9 mouse cellular contexts compared by ENCODE assay signal in the genomic region with DNA sequence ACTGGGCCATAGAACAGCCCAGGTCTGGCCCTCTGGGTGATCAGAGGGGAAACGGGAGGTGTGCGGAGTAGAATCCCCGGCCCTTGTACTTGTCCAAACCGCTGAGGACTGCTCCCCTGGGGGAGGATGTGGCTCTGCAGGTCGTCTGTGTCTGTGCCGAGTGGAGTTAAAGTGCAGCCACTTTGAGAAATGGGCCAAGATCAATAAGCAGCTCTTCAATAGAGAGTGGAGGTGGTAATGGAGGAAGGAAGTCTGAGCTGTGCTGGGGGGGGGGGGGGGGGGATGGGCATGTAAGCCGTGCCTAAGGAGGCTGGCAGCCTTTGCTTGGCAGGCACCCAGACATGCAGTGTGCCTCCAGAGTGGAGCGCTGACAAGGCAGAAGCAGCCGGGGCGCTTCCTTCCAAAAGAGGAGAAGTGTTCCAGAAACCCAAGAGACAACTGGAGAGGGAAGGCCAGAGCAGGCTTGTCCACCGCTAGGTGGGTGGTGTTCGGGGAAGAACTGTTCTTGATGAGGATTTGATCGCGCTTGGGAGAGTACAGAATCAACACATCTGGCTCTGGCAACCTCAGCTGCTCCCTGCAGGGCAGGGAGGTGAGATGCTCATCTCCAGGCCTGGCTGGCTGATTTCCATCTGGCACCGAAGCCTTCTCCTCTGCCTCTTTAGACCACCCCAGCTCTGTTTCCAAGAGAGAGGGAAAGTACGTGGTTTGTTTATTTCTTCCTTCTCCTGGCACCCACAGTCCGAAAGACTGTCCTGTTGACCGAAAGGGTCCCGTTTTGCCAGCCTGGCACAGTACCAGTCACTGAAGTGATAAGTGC. TPM values are rescaled to one million over a fixed set of nuclear protein-coding genes. Genes with fewer than 3 reads are reported as not detected.
DNase-seq lines count a peak whose midpoint lies in the region; ATAC-seq lines count a peak whose summit lies in the region.
"Had no signal": no experiment of that assay in that cellular context is flagged by ENCODE, and none has a peak within 500 bp of the region (broad histone marks: within the 10 kb centered on the region; RNA-seq: fewer than 3 reads in every experiment).

No protein-coding gene starts in this region.

- H3K4me1 ChIP-seq in heart, embryonic 10.5 days: peaks cover 44% of the 10 kb centered on the region
- peaks cover 43% of the 10 kb centered on the region for H3K4me1 ChIP-seq in midbrain, embryonic 15.5 days
- peaks cover 43% of the 10 kb centered on the region for H3K4me1 ChIP-seq in limb, embryonic 10.5 days

- peak overlapping the region; percentile 19; the same call in 1 of the 2 replicates for H3K4me2 ChIP-seq in midbrain, embryonic 15.5 days
- H3K4me2 ChIP-seq: midbrain, embryonic 12.5 days had no signal

- peaks cover 13% of the 10 kb centered on the region for H3K36me3 ChIP-seq in heart, embryonic 10.5 days
- 0 out of 2 replicates have a peak, but pooled peaks cover 7% of the 10 kb centered on the region for H3K36me3 ChIP-seq in midbrain, embryonic 15.5 days (replicated peaks)
- H3K36me3 ChIP-seq in limb, embryonic 10.5 days: peaks cover 16% of the 10 kb centered on the region

- no peaks in the 10 kb centered on the region for H3K9me3 ChIP-seq in heart, embryonic 10.5 days
- H3K9me3 ChIP-seq in midbrain, embryonic 15.5 days: no peaks in the 10 kb centered on the region
- H3K9me3 ChIP-seq in limb, embryonic 10.5 days (replicated peaks): no peaks in the 10 kb centered on the region
- H3K9me3 ChIP-seq: midbrain, embryonic 12.5 days had no signal

- H3K9ac ChIP-seq in midbrain, embryonic 15.5 days: no peak overlapping the region
- H3K9ac ChIP-seq: midbrain, embryonic 12.5 days had no signal

- H3K4me3 ChIP-seq in heart, embryonic 10.5 days: no peak overlapping the region
- H3K4me3 ChIP-seq in midbrain, embryonic 15.5 days: no peak overlapping the region
- no peak overlapping the region for H3K4me3 ChIP-seq in limb, embryonic 10.5 days
- H3K4me3 ChIP-seq: midbrain, embryonic 12.5 days had no signal

- WGBS in heart, embryonic 10.5 days: 57% methylated on average over 18 of the region's 19 CpGs
- 47% methylated on average over 19 of the region's 19 CpGs for WGBS in midbrain, embryonic 15.5 days
- 70% methylated on average over 19 of the region's 19 CpGs for WGBS in limb, embryonic 10.5 days

- peak overlapping the region; percentile 31; the same call in 1 of the 2 replicates for H3K27ac ChIP-seq in heart, embryonic 10.5 days
- H3K27ac ChIP-seq in midbrain, embryonic 15.5 days: 0 out of 2 replicates have a peak overlapping the region, but pooled peaks have one; percentile 15
- no peak overlapping the region for H3K27ac ChIP-seq in limb, embryonic 10.5 days
- H3K27ac ChIP-seq: midbrain, embryonic 12.5 days had no signal

- DNase-seq in cerebellum, adult 18-20 months: peak; percentile 35 to 36
- DNase-seq in cerebellum, adult 11 months: no peak
- DNase-seq in thymus, postnatal 25 days: peak; percentile 33
- DNase-seq in thymus, adult 18-20 months: no peak
- no peak for DNase-seq in heart, embryonic 10.5 days (ENCODE audit: low spot score)
- DNase-seq in layer of hippocampus, adult 8-10 months (ENCODE audit: low spot score in 2 of 2): peak; percentile 72 to 75
- DNase-seq in limb, embryonic 10.5 days (ENCODE audit: low spot score): no peak

- ATAC-seq in midbrain, embryonic 15.5 days (replicated peaks): no peak

- H3K27me3 ChIP-seq in heart, embryonic 10.5 days (ENCODE audit: insufficient read depth, poor library complexity, severe bottlenecking): no peaks in the 10 kb centered on the region
- no peaks in the 10 kb centered on the region for H3K27me3 ChIP-seq in midbrain, embryonic 15.5 days (replicated peaks)
- H3K27me3 ChIP-seq in limb, embryonic 10.5 days (ENCODE audit: low read depth, poor library complexity, severe bottlenecking): peaks cover 59% of the 10 kb centered on the region

RNA-seq across cellular contexts. Expression of a gene that starts 3.0 kb away (rescaled TPM):
- polyA plus RNA-seq in heart, embryonic 10.5 days (2016; fragmentation: Nextera tagmentation; extraction: Ambion mirVana): 30.9 and 50.2 TPM in 2 replicates
- 10 to 100 TPM; 13.6 to 14.9 (median 14.8) TPM for total RNA-seq in layer of hippocampus, adult 8-10 months (2022)
- 18.1 and 18.7 TPM in 2 replicates for polyA plus RNA-seq in midbrain, embryonic 15.5 days (2015; fragmentation: Nextera tagmentation; extraction: Ambion mirVana)
- polyA plus RNA-seq in limb, embryonic 10.5 days (2016; fragmentation: Nextera tagmentation; extraction: Ambion mirVana): 9.5 and 10.3 TPM in 2 replicates

RNA-seq across cellular contexts. Expression of a gene that starts 16.9 kb away (rescaled TPM):
- polyA plus RNA-seq in heart, embryonic 10.5 days (2016; fragmentation: Nextera tagmentation; extraction: Ambion mirVana): 31.5 and 33.0 TPM in 2 replicates
- total RNA-seq in layer of hippocampus, adult 8-10 months (2022): 10 to 100 TPM in 3 of 4 experiments, 1 to 10 TPM in 1; 9.8 to 16.5 (median 12.9) TPM
- polyA plus RNA-seq in midbrain, embryonic 15.5 days (2015; fragmentation: Nextera tagmentation; extraction: Ambion mirVana): 37.4 and 38.4 TPM in 2 replicates
- polyA plus RNA-seq in limb, embryonic 10.5 days (2016; fragmentation: Nextera tagmentation; extraction: Ambion mirVana): 42.0 and 45.2 TPM in 2 replicates

RNA-seq across cellular contexts. Expression of a gene that starts 17.3 kb away (rescaled TPM):
- polyA plus RNA-seq in heart, embryonic 10.5 days (2016; fragmentation: Nextera tagmentation; extraction: Ambion mirVana): 7.5 TPM in 2 replicates
- total RNA-seq in layer of hippocampus, adult 8-10 months (2022): 10 to 100 TPM; 14.7 to 16.9 (median 15.8) TPM
- polyA plus RNA-seq in midbrain, embryonic 15.5 days (2015; fragmentation: Nextera tagmentation; extraction: Ambion mirVana): 19.0 and 19.1 TPM in 2 replicates
- 10.3 and 11.5 TPM in 2 replicates for polyA plus RNA-seq in limb, embryonic 10.5 days (2016; fragmentation: Nextera tagmentation; extraction: Ambion mirVana)

RNA-seq across cellular contexts. Expression of a gene that starts 38.7 kb away (rescaled TPM):
- polyA plus RNA-seq in heart, embryonic 10.5 days (2016; fragmentation: Nextera tagmentation; extraction: Ambion mirVana): not detected in 2 replicates
- total RNA-seq in layer of hippocampus, adult 8-10 months (2022): not detected
- 1.8 and 2.2 TPM in 2 replicates for polyA plus RNA-seq in midbrain, embryonic 15.5 days (2015; fragmentation: Nextera tagmentation; extraction: Ambion mirVana)
- polyA plus RNA-seq in limb, embryonic 10.5 days (2016; fragmentation: Nextera tagmentation; extraction: Ambion mirVana): not detected in 2 replicates
- polyA plus RNA-seq: midbrain, embryonic 12.5 days had no signal

RNA-seq across cellular contexts. Expression of a gene that starts 42.6 kb away (rescaled TPM):
- polyA plus RNA-seq in heart, embryonic 10.5 days (2016; fragmentation: Nextera tagmentation; extraction: Ambion mirVana): 0.17 TPM in 1 of 2 replicates, not detected in the other
- total RNA-seq in layer of hippocampus, adult 8-10 months (2022): under 1 TPM; 0.61 to 0.93 (median 0.63) TPM
- 0.57 and 0.58 TPM in 2 replicates for polyA plus RNA-seq in midbrain, embryonic 15.5 days (2015; fragmentation: Nextera tagmentation; extraction: Ambion mirVana)
- 0.04 TPM in 1 of 2 replicates, not detected in the other for polyA plus RNA-seq in limb, embryonic 10.5 days (2016; fragmentation: Nextera tagmentation; extraction: Ambion mirVana)

Comparison
In these comparisons a context has a peak if more than half of its experiments do, and no peak if none do; other contexts are left out.
1. DNase-seq: peak in cerebellum, adult 18-20 months (2 of 2), thymus, postnatal 25 days (single experiment) and layer of hippocampus, adult 8-10 months (2 of 2); none in cerebellum, adult 11 months (single experiment), thymus, adult 18-20 months (0 of 2), heart, embryonic 10.5 days (single experiment) and limb, embryonic 10.5 days (single experiment).